Mouse (Mus musculus) forebrain, postnatal 0 days (tissue): ENCODE results near the gene Map3k4. TPM values are rescaled to one million over a fixed set of nuclear protein-coding genes. Genes with fewer than 3 reads are reported as not detected.

ENCODE experiments used
- ATAC-seq: fragments of 200-750 bp; cut with Nextera tagmentation; 2 replicates; pipeline ENCODE4 v1.8.0; 2017; ENCODE audit warnings: mild to moderate bottlenecking, moderate library complexity
- DNase-seq: peaks from one replicate; pipeline ENCODE4 v3.0.0-alpha.2; 2015
- H3K27ac ChIP-seq: fragments of 300-500 bp; sonication (generic); 2 replicates; pipeline ENCODE4 v1.5.1; 2014; ENCODE audit warnings: low read depth, mild to moderate bottlenecking, antibody characterized with exemption, low read length, moderate library complexity, mixed read lengths
- H3K27me3 ChIP-seq: fragments of 300-500 bp; sonication (generic); 2 replicates; pipeline ENCODE4 v1.6.1; 2014; ENCODE audit warnings: mild to moderate bottlenecking, low read length, mixed read lengths; ENCODE audit not compliant: insufficient read depth
- H3K36me3 ChIP-seq: fragments of 300-500 bp; sonication (generic); 2 replicates; pipeline ENCODE4 v1.6.1; 2014; ENCODE audit warnings: mild to moderate bottlenecking, moderate library complexity; ENCODE audit not compliant: insufficient read depth
- H3K4me1 ChIP-seq: fragments of 300-500 bp; sonication (generic); 2 replicates; pipeline ENCODE4 v1.6.1; 2014; ENCODE audit warnings: antibody characterized with exemption; ENCODE audit not compliant: insufficient read depth
- H3K4me2 ChIP-seq: fragments of 300-500 bp; sonication (generic); 2 replicates; pipeline ENCODE4 v1.6.1; 2014; ENCODE audit warnings: low read depth, mild to moderate bottlenecking, moderate library complexity
- H3K4me3 ChIP-seq: fragments of 300-500 bp; sonication (generic); 2 replicates; pipeline ENCODE4 v1.5.1; 2014; ENCODE audit warnings: low read depth, low read length, mixed read lengths
- H3K9ac ChIP-seq: fragments of 300-500 bp; sonication (generic); 2 replicates; pipeline ENCODE4 v1.6.1; 2014; ENCODE audit warnings: mild to moderate bottlenecking
- H3K9me3 ChIP-seq: fragments of 300-500 bp; sonication (generic); 2 replicates; pipeline ENCODE4 v1.6.1; 2016; ENCODE audit warnings: low read length
- CTCF ChIP-seq: sonication (generic); IDR thresholded peaks from 2 replicates; pipeline ENCODE4 v1.5.1; 2016; ENCODE audit warnings: antibody characterized with exemption, control low read depth, low read depth
- WGBS: fragments of 180-500 bp; shearing (Covaris S2); extraction: QIAGEN DNeasy Blood & Tissue Kit; methylation state at CpG from one replicate; pipeline ENCODE4 v1.1.7; 2014; 5-methylcytosine and 5-hydroxymethylcytosine counted together
- polyA plus RNA-seq: library from polyadenylated mRNA; unstranded; fragments of >200 nt; fragmentation: Nextera tagmentation; extraction: Ambion mirVana; gene quantifications from 2 replicates; pipeline ENCODE4 v1.2.1, GENCODE M21; 2015
- total RNA-seq: library from RNA; depleted of rRNA; stranded (reverse); fragments of >200 nt; gene quantifications from 2 replicates; pipeline ENCODE4 v1.2.3, GENCODE M21; 2014

Map3k4 gene
- total and polyA plus RNA-seq, 2 experiments from 2014 or later: 35.1 to 35.3 TPM

- WGBS: 75% methylated on average over 11 of the region's 11 CpGs
- no peak overlapping the region for H3K4me2 ChIP-seq
- peaks cover 39% of the 10 kb centered on the region for H3K36me3 ChIP-seq
- no peak overlapping the region for H3K27ac ChIP-seq
- no peak for TF ChIP-seq CTCF
- H3K4me3 ChIP-seq: no peak overlapping the region
- ATAC-seq (no peak), DNase-seq (no peak)
- no peaks in the 10 kb centered on the region for H3K9me3 ChIP-seq
- no peaks in the 10 kb centered on the region for H3K27me3 ChIP-seq
- no peaks in the 10 kb centered on the region for H3K4me1 ChIP-seq
- no peak overlapping the region for H3K9ac ChIP-seq
These were observed 106.7 kb downstream of the Map3k4 start for GRCm38 (mm10) chr17:12211890-12212289.

- Histone ChIP-seq H3K4me3 (no peak overlapping the region), H3K27me3 (no peaks in the 10 kb centered on the region), H3K4me1 (no peaks in the 10 kb centered on the region), H3K9me3 (no peaks in the 10 kb centered on the region), H3K27ac (no peak overlapping the region), H3K4me2 (no peak overlapping the region), H3K9ac (no peak overlapping the region), H3K36me3 (peaks cover 26% of the 10 kb centered on the region)
- WGBS: 39% methylated on average over 8 of the region's 8 CpGs
- TF ChIP-seq CTCF: peak; percentile 99
- DNase-seq (peak; percentile 87), ATAC-seq (peak; percentile 54; the same call in 1 of the 2 replicates)
These were observed 108.0 kb downstream of the Map3k4 start for GRCm38 (mm10) chr17:12210544-12211132.

- no peak overlapping the region for H3K9ac ChIP-seq
- no peak overlapping the region for H3K4me2 ChIP-seq
- DNase-seq: no peak
- H3K27me3 ChIP-seq: no peaks in the 10 kb centered on the region
- TF ChIP-seq CTCF: no peak
- peaks cover 1% of the 10 kb centered on the region for H3K4me1 ChIP-seq
- ATAC-seq: no peak
- 81% methylated on average over 4 of the region's 4 CpGs for WGBS
- H3K9me3 ChIP-seq: no peaks in the 10 kb centered on the region
- no peak overlapping the region for H3K27ac ChIP-seq
- peaks cover 15% of the 10 kb centered on the region; the same call in 1 of the 2 replicates for H3K36me3 ChIP-seq
- H3K4me3 ChIP-seq: no peak overlapping the region
These were observed 109.1 kb downstream of the Map3k4 start for GRCm38 (mm10) chr17:12209481-12209880.

GRCm38 (mm10) chr17:12207022-12207548, 111.5 kb downstream of the Map3k4 start:
- 0 out of 2 replicates have a peak overlapping the region, but pooled peaks have one; percentile 1 for H3K27ac ChIP-seq
- ATAC-seq: no peak
- no peak overlapping the region for H3K9ac ChIP-seq
- no peak for DNase-seq
- peaks cover 9% of the 10 kb centered on the region for H3K4me1 ChIP-seq
- 6% methylated on average over 1 of the region's 1 CpGs for whole genome bisulfite sequencing
- no peak overlapping the region for H3K4me2 ChIP-seq
- H3K9me3 ChIP-seq: no peaks in the 10 kb centered on the region
- no peaks in the 10 kb centered on the region for H3K27me3 ChIP-seq
- H3K4me3 ChIP-seq: no peak overlapping the region
- H3K36me3 ChIP-seq: peaks cover 11% of the 10 kb centered on the region; the same call in 1 of the 2 replicates
- no peak for TF ChIP-seq CTCF

- Histone ChIP-seq H3K9ac (no peak overlapping the region), H3K27ac (no peak overlapping the region), H3K4me3 (no peak overlapping the region), H3K36me3 (peaks cover 10% of the 10 kb centered on the region; the same call in 1 of the 2 replicates), H3K4me1 (peaks cover 9% of the 10 kb centered on the region), H3K9me3 (no peaks in the 10 kb centered on the region), H3K4me2 (no peak overlapping the region), H3K27me3 (no peaks in the 10 kb centered on the region)
- ATAC-seq: no peak
- DNase-seq: no peak
- TF ChIP-seq CTCF: no peak
- 80% methylated on average over 3 of the region's 3 CpGs for WGBS
These were observed 112.3 kb downstream of the Map3k4 start for GRCm38 (mm10) chr17:12206248-12206647.

GRCm38 (mm10) chr17:12205694-12206075, 112.9 kb downstream of the Map3k4 start:
- Histone ChIP-seq H3K27me3 (no peaks in the 10 kb centered on the region), H3K4me3 (no peak overlapping the region), H3K4me1 (peaks cover 9% of the 10 kb centered on the region), H3K9ac (no peak overlapping the region), H3K9me3 (no peaks in the 10 kb centered on the region), H3K4me2 (no peak overlapping the region), H3K27ac (no peak overlapping the region), H3K36me3 (peaks cover 5% of the 10 kb centered on the region; the same call in 1 of the 2 replicates)
- no peak for ATAC-seq
- WGBS: 48% methylated on average over 4 of the region's 4 CpGs
- TF ChIP-seq CTCF: no peak
- DNase-seq: no peak

- no peaks in the 10 kb centered on the region for H3K27me3 ChIP-seq
- H3K4me3 ChIP-seq: no peak overlapping the region
- H3K9ac ChIP-seq: no peak overlapping the region
- H3K27ac ChIP-seq: no peak overlapping the region
- peaks cover 9% of the 10 kb centered on the region for H3K4me1 ChIP-seq
- WGBS: 60% methylated on average over 10 of the region's 10 CpGs
- ATAC-seq (no peak), DNase-seq (no peak)
- no peaks in the 10 kb centered on the region for H3K9me3 ChIP-seq
- H3K4me2 ChIP-seq: no peak overlapping the region
- H3K36me3 ChIP-seq: peaks cover under 1% of the 10 kb centered on the region; the same call in 1 of the 2 replicates
- no peak for TF ChIP-seq CTCF
These were observed 113.4 kb downstream of the Map3k4 start for GRCm38 (mm10) chr17:12205015-12205693.
